Mouse (Mus musculus) adrenal gland, adult (tissue): Measurements from ENCODE around the gene Ccdc155.
A peak's percentile ranks its signal among the peaks of the same experiment; 100 is the strongest.

Source experiments
- DNase-seq, 2 experiments: peaks; one replicate each; pipeline ENCODE4 v3.0.0; 2022 to 2023; ENCODE audit warnings: low spot score in 1 of 2; ENCODE audit not compliant: inconsistent age in 2 of 2

Gene Ccdc155

DNA sequence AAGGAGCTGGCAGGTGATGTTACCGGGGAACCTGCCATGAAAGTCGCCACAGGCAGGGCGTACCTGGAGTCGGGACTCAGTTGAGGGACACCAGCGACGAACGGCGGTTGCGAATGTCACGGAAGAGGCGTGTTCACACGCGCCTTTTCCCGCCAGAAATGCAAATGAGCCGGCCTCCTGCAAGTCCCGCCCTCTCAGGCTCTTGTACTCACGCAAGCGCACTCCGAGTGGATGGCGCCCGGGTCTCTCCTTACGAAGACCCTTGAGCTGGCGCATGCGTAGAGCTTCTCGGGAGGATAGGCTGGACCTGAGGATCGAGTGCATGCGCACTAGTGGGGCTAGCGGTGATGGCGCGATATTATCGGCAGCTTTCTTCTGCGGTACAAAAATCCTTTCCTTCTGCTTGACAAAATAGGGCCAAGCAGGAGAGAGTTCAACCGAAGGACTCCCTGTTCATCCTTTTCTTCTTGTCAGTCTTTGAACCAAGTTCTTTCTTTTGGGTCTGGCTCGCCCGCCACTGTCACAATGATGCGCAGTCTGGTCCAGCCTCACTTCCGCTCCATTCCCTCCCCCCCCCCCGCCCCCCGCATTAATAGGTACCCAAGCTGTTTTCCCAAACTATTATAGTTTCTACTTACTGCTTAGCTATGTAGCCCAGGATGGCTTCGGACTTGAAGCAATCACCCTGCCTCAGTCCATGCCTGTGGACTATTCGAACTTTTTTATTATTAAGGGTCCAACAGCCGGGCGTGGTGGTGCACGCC, at the start of gene Ccdc155:
Gene Ccdc155 (minus strand): TSS at position 513 of the 764 bp plus-strand sequence.
- peak; percentile 92 to 94 for DNase-seq

DNA sequence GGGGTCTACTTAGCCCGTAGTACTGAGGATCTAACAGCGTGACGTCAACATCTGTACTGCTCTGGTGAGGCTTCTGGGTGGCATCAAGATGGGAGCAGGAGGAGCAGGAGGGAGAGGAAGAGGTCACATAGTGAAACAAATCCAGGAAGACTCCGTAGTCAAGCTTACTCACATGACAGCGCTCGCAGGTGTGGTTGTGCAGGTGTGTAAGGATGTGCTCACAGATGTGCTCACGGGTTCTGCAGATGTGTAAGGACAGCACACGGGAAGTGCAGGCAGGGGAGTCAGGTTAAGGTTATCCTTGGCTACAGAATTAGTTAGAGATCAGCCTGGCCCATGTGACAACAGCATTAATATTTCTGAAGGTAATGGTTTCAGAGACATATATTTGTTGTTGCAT, 49.1 kb upstream of the Ccdc155 start:
- DNase-seq: no peak

- DNase-seq: no peak
Measured at GRCm38 (mm10) chr7:45247666-45248065, 43.0 kb upstream of the Ccdc155 start.

DNA sequence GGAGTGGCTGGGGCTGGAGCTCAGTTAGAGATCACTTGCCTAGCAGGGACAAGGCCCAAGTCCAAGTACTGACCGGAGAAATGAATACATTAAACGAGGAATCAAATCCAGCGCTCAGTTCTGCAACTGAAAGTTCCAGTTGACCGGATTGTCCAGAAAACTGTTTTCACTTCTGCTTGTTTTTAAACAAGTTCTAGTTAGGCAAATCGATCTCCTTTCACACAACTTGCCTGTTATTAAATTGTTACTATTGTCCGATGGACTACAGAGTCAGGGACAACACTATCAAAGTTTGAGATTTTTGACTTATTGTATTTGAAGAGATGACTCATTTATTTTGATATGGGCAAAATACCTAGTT, 36.7 kb upstream of the Ccdc155 start:
- DNase-seq: no peak

DNA sequence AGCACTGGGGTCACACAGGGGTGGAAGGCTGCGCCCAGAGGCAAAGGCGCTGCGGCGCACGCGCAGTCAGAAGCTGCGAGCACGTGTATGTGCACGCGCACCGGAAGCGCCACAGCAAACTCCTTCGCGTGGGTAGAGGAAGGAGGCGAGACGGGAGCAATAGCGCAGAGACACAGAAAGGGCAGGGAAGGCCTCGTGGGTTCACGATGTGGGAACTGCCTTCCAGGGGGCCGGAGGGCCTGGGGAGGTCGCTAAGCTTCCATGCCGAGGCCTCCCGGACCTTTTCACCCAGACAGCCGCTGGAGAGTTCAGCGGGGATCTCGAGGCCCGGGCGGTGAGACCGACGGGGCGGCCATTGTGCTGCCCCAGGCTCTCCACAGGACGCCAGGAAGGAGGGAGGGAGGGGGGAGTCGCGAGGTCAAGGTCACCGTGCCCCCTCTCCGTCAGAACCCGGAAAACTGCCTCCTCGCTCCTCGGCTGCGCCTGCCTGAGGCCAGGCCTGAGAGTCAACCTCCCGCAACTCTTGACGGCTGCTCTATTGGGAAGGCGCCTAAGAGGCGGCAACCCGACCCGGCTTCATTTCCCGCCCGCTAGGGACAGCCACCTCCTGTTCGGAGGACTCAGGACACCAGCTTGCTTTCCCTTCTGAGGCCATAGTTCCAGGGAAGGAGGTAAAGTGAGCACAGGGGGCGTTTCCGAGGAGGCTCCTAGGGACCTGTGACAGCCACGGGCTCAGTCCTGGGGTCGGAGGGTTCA, 36.1 kb upstream of the Ccdc155 start, which contains the start of gene Slc6a16:
Gene Slc6a16 (plus strand): TSS at position 453 of the 756 bp plus-strand sequence.
- DNase-seq: peak; percentile 28 to 44

DNA sequence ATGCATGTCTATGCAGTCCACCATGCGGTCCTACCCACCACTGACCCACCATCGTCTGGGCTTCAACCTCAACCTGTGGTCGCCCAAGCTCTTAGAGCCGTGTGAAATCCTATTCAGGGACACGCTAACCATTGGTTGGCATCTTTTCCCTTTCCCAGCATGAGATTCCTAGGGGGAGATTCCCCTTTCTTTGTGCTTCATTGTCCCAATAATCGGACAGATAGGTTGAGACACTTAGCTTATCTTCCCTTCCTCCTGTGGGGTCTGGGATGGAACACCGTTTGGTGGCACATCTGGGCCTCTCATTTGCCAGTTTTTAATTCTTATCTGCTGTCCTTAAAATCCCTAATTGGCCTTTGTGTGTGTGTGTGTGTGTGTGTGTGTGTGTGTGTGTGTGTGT, 35.4 kb upstream of the Ccdc155 start:
- DNase-seq: no peak

GRCm38 (mm10) chr7:45238723-45239496, 34.2 kb upstream of the Ccdc155 start, which contains the start of gene Cd37:
Cd37 (minus strand) TSS chr7:45239115.
- DNase-seq: peak in 1 of 2 experiments; percentile 46

DNA sequence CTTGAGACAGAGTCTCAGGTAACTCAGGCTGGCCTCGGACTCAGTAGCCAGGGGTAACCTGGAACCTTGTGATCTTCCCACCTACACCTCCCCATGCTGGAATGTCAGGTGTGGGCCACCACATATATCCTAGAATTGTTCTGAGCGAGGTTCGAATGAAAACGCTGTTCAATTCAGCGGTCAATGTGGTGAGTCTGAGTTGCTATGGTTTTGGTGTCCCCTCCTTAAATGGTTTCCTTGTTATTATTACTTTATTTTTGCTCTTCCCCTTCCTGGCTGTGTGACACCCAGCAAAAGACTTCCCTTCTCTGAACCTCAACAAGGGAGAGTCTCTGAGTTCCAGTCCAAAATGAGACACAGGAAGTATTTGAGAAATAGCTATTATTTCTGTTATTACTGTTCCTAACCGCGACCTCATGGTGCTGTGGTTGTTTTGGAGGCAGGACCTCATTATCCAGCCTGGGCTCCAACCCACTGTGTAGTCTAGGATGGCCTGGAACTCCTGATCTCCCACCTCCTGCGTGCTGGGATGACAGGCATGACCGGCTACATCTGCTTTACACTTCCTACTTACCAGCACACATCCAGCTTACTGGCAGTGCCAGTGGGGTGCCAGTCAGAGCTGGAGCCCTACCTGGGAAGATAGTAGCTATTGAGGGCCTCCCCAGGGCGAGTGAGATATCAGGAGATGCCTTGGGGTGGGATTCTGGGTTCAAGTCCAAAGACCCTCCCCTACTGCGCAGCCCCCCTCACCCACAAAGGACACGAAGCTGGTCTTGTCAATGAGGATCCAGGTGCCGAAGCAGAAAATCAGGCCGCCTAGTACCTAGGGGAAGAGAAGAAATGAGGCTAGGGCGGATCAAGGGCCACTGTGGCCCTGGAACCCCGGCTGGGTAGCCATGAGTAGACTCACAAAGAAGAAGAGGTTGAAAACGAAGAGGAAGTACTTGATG, 33.3 kb upstream of the Ccdc155 start:
- DNase-seq: no peak

GRCm38 (mm10) chr7:45235656-45236180, 31.0 kb upstream of the Ccdc155 start:
- DNase-seq: peak in 1 of 2 experiments; percentile 35

GRCm38 (mm10) chr7:45234922-45235571, 30.4 kb upstream of the Ccdc155 start:
- DNase-seq: peak; percentile 36 to 75

GRCm38 (mm10) chr7:45234333-45234841, 29.7 kb upstream of the Ccdc155 start:
- DNase-seq: no peak

GRCm38 (mm10) chr7:45233580-45234332, 29.1 kb upstream of the Ccdc155 start:
- peak in 1 of 2 experiments; percentile 36 for DNase-seq

GRCm38 (mm10) chr7:45232716-45233465, 28.2 kb upstream of the Ccdc155 start:
- DNase-seq: no peak

GRCm38 (mm10) chr7:45231941-45232340, 27.2 kb upstream of the Ccdc155 start:
- no peak for DNase-seq

DNA sequence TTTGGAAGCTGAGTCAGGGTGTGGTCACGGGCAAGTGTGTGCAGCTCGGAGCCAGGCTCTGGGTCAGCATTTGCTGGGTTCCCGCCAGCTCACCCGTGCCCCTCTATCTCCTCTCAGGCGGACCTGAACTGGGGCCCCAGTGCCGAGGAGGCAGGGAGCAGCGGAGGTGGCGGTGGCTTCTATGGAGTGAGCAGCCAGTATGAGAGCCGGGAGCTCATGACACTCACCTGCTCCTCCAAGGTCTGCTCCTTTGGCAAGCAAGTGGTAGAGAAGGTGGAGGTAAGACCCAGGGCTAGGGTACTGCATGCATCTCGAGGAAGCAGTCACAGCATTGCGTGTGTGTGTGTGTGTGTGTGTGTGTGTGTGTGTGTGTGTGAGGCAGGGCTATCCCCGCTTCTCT, 26.5 kb upstream of the Ccdc155 start:
- no peak for DNase-seq

DNA sequence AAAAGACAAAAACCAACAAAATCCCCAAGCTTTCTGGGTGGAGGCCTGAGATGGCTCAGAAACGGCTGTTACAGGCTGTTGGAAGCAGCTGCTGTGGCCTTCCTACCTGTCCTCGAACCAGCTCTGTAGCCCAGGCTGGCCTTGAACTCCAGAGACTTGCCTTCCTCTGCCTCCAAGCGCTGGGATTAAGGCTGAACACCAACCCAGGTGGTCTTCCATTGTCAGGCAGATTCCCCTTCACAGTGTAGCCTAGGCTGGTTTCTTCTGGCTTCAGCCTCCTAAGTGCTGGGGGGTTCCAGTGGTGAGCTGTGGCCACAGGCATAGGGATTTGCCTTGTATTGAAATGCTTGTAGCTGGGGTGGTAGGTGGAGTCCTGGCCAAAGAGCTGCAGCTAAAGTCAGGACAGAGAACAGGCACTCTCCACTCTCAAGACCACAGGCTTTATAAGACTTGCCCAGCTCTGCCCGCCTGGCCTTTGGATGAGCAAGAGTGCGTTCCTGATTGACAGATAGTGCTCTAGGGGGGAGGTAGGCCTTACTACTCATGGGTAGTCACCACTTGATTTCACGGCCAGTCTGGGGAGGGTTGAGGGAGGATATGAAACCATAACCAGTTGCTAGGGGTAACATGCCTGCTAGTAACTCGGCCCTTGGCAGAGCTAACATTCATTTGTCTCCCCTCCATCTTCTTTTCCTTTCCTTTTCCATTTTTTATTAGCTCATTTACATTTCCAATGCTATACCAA, 24.9 kb upstream of the Ccdc155 start:
- no peak for DNase-seq

DNA sequence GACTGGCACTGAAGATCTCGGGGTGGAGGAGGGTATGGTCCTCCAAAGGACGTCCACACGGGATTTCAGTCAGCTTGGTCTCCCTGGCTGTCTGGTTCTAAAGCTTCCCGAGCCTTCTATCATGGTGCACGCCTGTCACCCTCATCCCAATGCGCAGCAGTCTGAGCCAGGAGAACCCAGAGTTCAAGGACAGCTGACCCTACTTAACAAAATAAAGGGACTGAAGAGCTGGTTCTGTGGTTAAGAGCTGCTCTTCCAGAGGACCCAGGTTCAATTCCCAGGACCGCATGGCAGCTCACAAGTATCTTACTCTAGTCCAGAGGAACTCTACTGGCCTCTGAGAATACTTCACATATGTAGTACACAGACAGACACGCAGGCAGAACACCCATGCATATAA, 24.4 kb upstream of the Ccdc155 start:
- DNase-seq: no peak
